Mouse (Mus musculus) urinary bladder, postnatal 25 days (tissue): ENCODE measurements at regions not wholly inside any gene's neighbourhood (a gene's known extent, or its start where the extent isn't known, plus 50 kb on each side); places are given as distances from the start of the nearest gene placed in this dataset.
"Not testable (repeated sequence)": the region's sequence is repeated elsewhere in the genome, so short reads cannot be mapped to it uniquely, and the experiment has no call there.

ENCODE experiments used
- DNase-seq: peaks from one replicate; pipeline ENCODE4 v3.0.0; 2022; ENCODE audit warnings: low spot score

GRCm38 (mm10) chr5:40901742-40902141 is 806.2 kb downstream of the Rab28 start:
- DNase-seq: no peak

- no peak for DNase-seq
Measured at GRCm38 (mm10) chr5:40882886-40883285, 825.1 kb downstream of the Rab28 start.

GRCm38 (mm10) chr5:40877756-40878155 is 830.2 kb downstream of the Rab28 start:
- DNase-seq: no peak

GRCm38 (mm10) chr5:40862349-40862748 is 845.6 kb downstream of the Rab28 start:
- DNase-seq: not testable (repeated sequence)
